In genomic region chr13:89892140-89892539, GRCm38 (mm10) we compare ENCODE assay signal across 24 mouse cellular contexts.
DNase-seq lines count a peak whose midpoint lies in the region; ATAC-seq lines count a peak whose summit lies in the region.
"Had no signal": no experiment of that assay in that cellular context is flagged by ENCODE, and none has a peak within 500 bp of the region (broad histone marks: within the 10 kb centered on the region; RNA-seq: fewer than 3 reads in every experiment).

No protein-coding gene starts in this region.

- no peak overlapping the region for H3K9ac ChIP-seq in forebrain, embryonic 12.5 days
- H3K9ac ChIP-seq: embryonic facial prominence, embryonic 13.5 days; embryonic facial prominence, embryonic 15.5 days; forebrain, embryonic 13.5 days; forebrain, embryonic 15.5 days; forebrain, postnatal 0 days had no signal

- H3K4me3 ChIP-seq in forebrain, embryonic 12.5 days (replicated peaks): no peak overlapping the region
- H3K4me3 ChIP-seq: embryonic facial prominence, embryonic 13.5 days; embryonic facial prominence, embryonic 15.5 days; erythroblast, embryonic 14.5 days; forebrain, embryonic 10.5 days; forebrain, embryonic 13.5 days; forebrain, embryonic 15.5 days had no signal

- no peaks in the 10 kb centered on the region for H3K9me3 ChIP-seq in forebrain, embryonic 12.5 days
- H3K9me3 ChIP-seq: embryonic facial prominence, embryonic 13.5 days; embryonic facial prominence, embryonic 15.5 days; forebrain, embryonic 10.5 days; forebrain, embryonic 13.5 days; forebrain, embryonic 15.5 days had no signal

- no peaks in the 10 kb centered on the region; the same call in 1 of the 2 replicates for H3K4me1 ChIP-seq in forebrain, embryonic 12.5 days
- H3K4me1 ChIP-seq: embryonic facial prominence, embryonic 13.5 days; embryonic facial prominence, embryonic 15.5 days had no signal

- 0 out of 2 replicates have a peak, but pooled peaks have one; percentile 7 for ATAC-seq in common myeloid progenitor, adult 5-6 weeks (replicated peaks; ENCODE audit: low read depth, poor library complexity, severe bottlenecking)
- peak; percentile 34 for ATAC-seq in megakaryocyte, adult 5-6 weeks (ENCODE audit: poor library complexity, severe bottlenecking)
- ATAC-seq in forebrain, embryonic 12.5 days (ENCODE audit: low FRiP score): no peak
- ATAC-seq in inflammation-experienced regulatory T-cells, adult 6 months: no peak
- ATAC-seq: forebrain, embryonic 15.5 days; forebrain, postnatal 0 days had no signal

- WGBS in forebrain, embryonic 12.5 days: 87% methylated on average over 4 of the region's 4 CpGs

- H3K36me3 ChIP-seq in forebrain, embryonic 12.5 days (replicated peaks): no peaks in the 10 kb centered on the region
- H3K36me3 ChIP-seq: embryonic facial prominence, embryonic 13.5 days; embryonic facial prominence, embryonic 15.5 days; forebrain, embryonic 10.5 days; forebrain, embryonic 15.5 days had no signal

- no peak overlapping the region for H3K4me2 ChIP-seq in forebrain, embryonic 12.5 days
- H3K4me2 ChIP-seq: embryonic facial prominence, embryonic 13.5 days; embryonic facial prominence, embryonic 15.5 days; forebrain, embryonic 13.5 days; forebrain, embryonic 15.5 days had no signal

- no peaks in the 10 kb centered on the region for H3K27me3 ChIP-seq in forebrain, embryonic 12.5 days
- H3K27me3 ChIP-seq: embryonic facial prominence, embryonic 13.5 days; embryonic facial prominence, embryonic 15.5 days; forebrain, embryonic 13.5 days; forebrain, embryonic 15.5 days had no signal

- no peak overlapping the region for H3K27ac ChIP-seq in forebrain, embryonic 12.5 days
- H3K27ac ChIP-seq: embryonic facial prominence, embryonic 13.5 days; embryonic facial prominence, embryonic 15.5 days; forebrain, embryonic 10.5 days; forebrain, embryonic 13.5 days; forebrain, embryonic 15.5 days had no signal

- DNase-seq in 416B (ENCODE audit: low read depth) (peak; percentile 14), MEL-GATA-1-ER (ENCODE audit: extremely low read depth, low read depth) (peak; percentile 15)
- no peak for DNase-seq in heart, adult 11 months
- no peak for DNase-seq in layer of hippocampus, postnatal 25 days (ENCODE audit: extremely low spot score in 1 of 2, low spot score in 1 of 2)
- DNase-seq: adrenal gland, adult 2 months; adrenal gland, postnatal 10 days; adrenal gland, postnatal 25 days; cerebellum, adult 11 months; cerebellum, adult 18-20 months; cerebellum, adult 8-10 months; cerebellum, adult 9-11 months; cerebellum, postnatal 25 days; embryo, embryonic 11 days; forebrain, postnatal 0 days had no signal

Comparison
In these comparisons a context has a peak if more than half of its experiments do, and no peak if none do; other contexts are left out.
1. DNase-seq: peak in 416B (single experiment) and MEL-GATA-1-ER (single experiment); none in heart, adult 11 months (single experiment) and layer of hippocampus, postnatal 25 days (0 of 2).
2. ATAC-seq: peak in common myeloid progenitor, adult 5-6 weeks (single experiment) and megakaryocyte, adult 5-6 weeks (single experiment); none in forebrain, embryonic 12.5 days (single experiment) and inflammation-experienced regulatory T-cells, adult 6 months (single experiment).